Mouse (Mus musculus): ENCODE measurements at regions not wholly inside any gene's neighbourhood (a gene's known extent, or its start where the extent isn't known, plus 50 kb on each side); places are given as distances from the start of the nearest gene placed in this dataset.

GRCm38 (mm10) chr7:136161526-136161925, 445.4 kb upstream of the Mki67 start:
- TF ChIP-seq POLR2A (IDR thresholded peaks at IDR 0.05; ENCODE audit: borderline replicate concordance, extremely low read depth, low read depth, low read length) (no peak), CTCF (IDR thresholded peaks at IDR 0.05; ENCODE audit: insufficient read depth, low read length) (no peak)

All from lung, adult 2 months (tissue).